Mouse (Mus musculus) heart, embryonic 12.5 days (tissue): Measurements from ENCODE around the gene A930033H14Rik. TPM values are rescaled to one million over a fixed set of nuclear protein-coding genes. Genes with fewer than 3 reads are reported as not detected.

ENCODE experiments used
- ATAC-seq: fragments of 200-750 bp; cut with Nextera tagmentation; 2 replicates; pipeline ENCODE4 v1.8.0; 2017; ENCODE audit warnings: moderate TSS enrichment, moderate library complexity; ENCODE audit not compliant: insufficient number of reproducible peaks, low FRiP score
- H3K27ac ChIP-seq: fragments of 300-500 bp; sonication (generic); 2 replicates; pipeline ENCODE4 v1.5.1; 2016; ENCODE audit warnings: mild to moderate bottlenecking, moderate library complexity; ENCODE audit not compliant: poor library complexity, severe bottlenecking
- H3K27me3 ChIP-seq: fragments of 300-500 bp; sonication (generic); replicated peaks from 2 replicates; pipeline ENCODE4 v1.6.1; 2016; ENCODE audit warnings: mild to moderate bottlenecking, moderate library complexity
- H3K36me3 ChIP-seq: fragments of 300-500 bp; sonication (generic); 2 replicates; pipeline ENCODE4 v1.6.1; 2016; ENCODE audit warnings: mild to moderate bottlenecking, moderate library complexity
- H3K4me1 ChIP-seq: fragments of 300-500 bp; sonication (generic); replicated peaks from 2 replicates; pipeline ENCODE4 v1.6.1; 2016; ENCODE audit warnings: mild to moderate bottlenecking
- H3K4me2 ChIP-seq: fragments of 300-500 bp; sonication (generic); 2 replicates; pipeline ENCODE4 v1.6.1; 2016; ENCODE audit warnings: mild to moderate bottlenecking, moderate library complexity
- H3K4me3 ChIP-seq: fragments of 300-500 bp; sonication (generic); 2 replicates; pipeline ENCODE4 v1.5.1; 2016; ENCODE audit warnings: mild to moderate bottlenecking
- H3K9ac ChIP-seq: fragments of 300-500 bp; sonication (generic); 2 replicates; pipeline ENCODE4 v1.6.1; 2016; ENCODE audit warnings: mild to moderate bottlenecking, moderate library complexity
- H3K9me3 ChIP-seq: fragments of 300-500 bp; sonication (generic); replicated peaks from 2 replicates; pipeline ENCODE4 v1.6.1; 2016; ENCODE audit warnings: mild to moderate bottlenecking, moderate library complexity
- WGBS: fragments of 180-500 bp; shearing (Covaris S2); methylation state at CpG from one replicate; pipeline ENCODE4 v1.1.7; 2016; 5-methylcytosine and 5-hydroxymethylcytosine counted together
- polyA plus RNA-seq: library from polyadenylated mRNA; unstranded; fragments of >200 nt; fragmentation: Nextera tagmentation; extraction: Ambion mirVana; gene quantifications from 2 replicates; pipeline ENCODE4 v1.2.1, GENCODE M21; 2016

A930033H14Rik gene
- polyA plus RNA-seq, 1 experiment from 2014 or later, result 1.9 TPM

- no peaks in the 10 kb centered on the region for H3K9me3 ChIP-seq
- H3K4me3 ChIP-seq, result peak overlapping the region; percentile 79
- 1% methylated on average over 21 of the region's 21 CpGs for WGBS
- peaks cover 26% of the 10 kb centered on the region for H3K4me1 ChIP-seq
- H3K9ac ChIP-seq, result peak overlapping the region; percentile 97
- H3K36me3 ChIP-seq, result peaks cover 24% of the 10 kb centered on the region
- H3K4me2 ChIP-seq, result peak overlapping the region; percentile 87
- H3K27me3 ChIP-seq, result no peaks in the 10 kb centered on the region
- peak; percentile 52 for ATAC-seq
- H3K27ac ChIP-seq, result peak overlapping the region; percentile 98
Measured at GRCm38 (mm10) chr10:69213451-69213877, 566 bp upstream of the A930033H14Rik start.

- peak overlapping the region; percentile 79 for H3K4me3 ChIP-seq
- peaks cover 17% of the 10 kb centered on the region for H3K4me1 ChIP-seq
- no peaks in the 10 kb centered on the region for H3K27me3 ChIP-seq
- H3K9me3 ChIP-seq, result no peaks in the 10 kb centered on the region
- no peak for ATAC-seq
- H3K27ac ChIP-seq, result peak overlapping the region; percentile 98
- H3K9ac ChIP-seq, result peak overlapping the region; percentile 97
- WGBS, result 3% methylated on average over 14 of the region's 14 CpGs
- H3K36me3 ChIP-seq, result peaks cover 17% of the 10 kb centered on the region
- H3K4me2 ChIP-seq, result peak overlapping the region; percentile 87
Measured at GRCm38 (mm10) chr10:69211976-69212375, 922 bp downstream of the A930033H14Rik start.

- Histone ChIP-seq H3K4me2 (peak overlapping the region; percentile 87), H3K9me3 (no peaks in the 10 kb centered on the region), H3K4me1 (peaks cover 17% of the 10 kb centered on the region), H3K27me3 (no peaks in the 10 kb centered on the region), H3K27ac (peak overlapping the region; percentile 98; the same call in 1 of the 2 replicates), H3K36me3 (peaks cover 16% of the 10 kb centered on the region), H3K9ac (peak overlapping the region; percentile 97), H3K4me3 (peak overlapping the region; percentile 79)
- no peak for ATAC-seq
- WGBS, result 49% methylated on average over 8 of the region's 8 CpGs
Measured at GRCm38 (mm10) chr10:69211560-69211959, 1.3 kb downstream of the A930033H14Rik start.

- Histone ChIP-seq H3K9me3 (no peaks in the 10 kb centered on the region), H3K4me1 (peaks cover 17% of the 10 kb centered on the region), H3K36me3 (peaks cover 13% of the 10 kb centered on the region), H3K4me3 (no peak overlapping the region), H3K27ac (no peak overlapping the region), H3K9ac (no peak overlapping the region), H3K27me3 (no peaks in the 10 kb centered on the region), H3K4me2 (no peak overlapping the region)
- ATAC-seq, result no peak
- 82% methylated on average over 5 of the region's 5 CpGs for WGBS
Measured at GRCm38 (mm10) chr10:69210659-69211058, 2.2 kb downstream of the A930033H14Rik start.

GRCm38 (mm10) chr10:69210006-69210405 is 2.9 kb downstream of the A930033H14Rik start:
- Histone ChIP-seq H3K27ac (no peak overlapping the region), H3K4me3 (no peak overlapping the region), H3K9me3 (no peaks in the 10 kb centered on the region), H3K9ac (no peak overlapping the region), H3K27me3 (no peaks in the 10 kb centered on the region), H3K4me1 (peaks cover 20% of the 10 kb centered on the region), H3K4me2 (no peak overlapping the region), H3K36me3 (peaks cover 13% of the 10 kb centered on the region)
- WGBS, result 93% methylated on average over 10 of the region's 10 CpGs
- no peak for ATAC-seq

- Histone ChIP-seq H3K27me3 (no peaks in the 10 kb centered on the region), H3K9ac (no peak overlapping the region), H3K4me3 (no peak overlapping the region), H3K4me1 (peaks cover 17% of the 10 kb centered on the region), H3K27ac (no peak overlapping the region), H3K9me3 (no peaks in the 10 kb centered on the region), H3K36me3 (peaks cover 13% of the 10 kb centered on the region), H3K4me2 (no peak overlapping the region)
- no peak for ATAC-seq
- 85% methylated on average over 3 of the region's 3 CpGs for WGBS
Measured at GRCm38 (mm10) chr10:69208705-69209104, 4.2 kb downstream of the A930033H14Rik start.

- Histone ChIP-seq H3K27me3 (no peaks in the 10 kb centered on the region), H3K36me3 (peaks cover 13% of the 10 kb centered on the region), H3K27ac (no peak overlapping the region), H3K4me1 (peaks cover 17% of the 10 kb centered on the region), H3K4me3 (no peak overlapping the region), H3K9me3 (no peaks in the 10 kb centered on the region), H3K4me2 (no peak overlapping the region), H3K9ac (no peak overlapping the region)
- 84% methylated on average over 15 of the region's 15 CpGs for WGBS
- no peak for ATAC-seq
Measured at GRCm38 (mm10) chr10:69207981-69208630, 4.8 kb downstream of the A930033H14Rik start.

- H3K27ac ChIP-seq, result no peak overlapping the region
- H3K27me3 ChIP-seq, result no peaks in the 10 kb centered on the region
- peaks cover 17% of the 10 kb centered on the region for H3K4me1 ChIP-seq
- H3K9ac ChIP-seq, result no peak overlapping the region
- ATAC-seq, result no peak
- 72% methylated on average over 7 of the region's 7 CpGs for WGBS
- peaks cover 13% of the 10 kb centered on the region for H3K36me3 ChIP-seq
- no peak overlapping the region for H3K4me2 ChIP-seq
- no peaks in the 10 kb centered on the region for H3K9me3 ChIP-seq
- no peak overlapping the region for H3K4me3 ChIP-seq
Measured at GRCm38 (mm10) chr10:69207481-69207880, 5.4 kb downstream of the A930033H14Rik start.

- H3K36me3 ChIP-seq, result peaks cover 13% of the 10 kb centered on the region
- 74% methylated on average over 6 of the region's 6 CpGs for WGBS
- no peak overlapping the region for H3K4me3 ChIP-seq
- no peak overlapping the region for H3K4me2 ChIP-seq
- H3K27ac ChIP-seq, result no peak overlapping the region
- H3K9me3 ChIP-seq, result no peaks in the 10 kb centered on the region
- peaks cover 8% of the 10 kb centered on the region for H3K4me1 ChIP-seq
- H3K27me3 ChIP-seq, result no peaks in the 10 kb centered on the region
- no peak overlapping the region for H3K9ac ChIP-seq
- ATAC-seq, result no peak
Measured at GRCm38 (mm10) chr10:69206081-69206480, 6.8 kb downstream of the A930033H14Rik start.

- no peaks in the 10 kb centered on the region for H3K9me3 ChIP-seq
- H3K36me3 ChIP-seq, result peaks cover 9% of the 10 kb centered on the region; the same call in 1 of the 2 replicates
- H3K4me2 ChIP-seq, result peak overlapping the region; percentile 26; the same call in 1 of the 2 replicates
- peak overlapping the region; percentile 51; the same call in 1 of the 2 replicates for H3K27ac ChIP-seq
- no peaks in the 10 kb centered on the region for H3K27me3 ChIP-seq
- H3K4me1 ChIP-seq, result peaks cover 8% of the 10 kb centered on the region
- no peak overlapping the region for H3K9ac ChIP-seq
- ATAC-seq, result peak; percentile 42; the same call in 1 of the 2 replicates
- no peak overlapping the region for H3K4me3 ChIP-seq
- WGBS, result 31% methylated on average over 8 of the region's 8 CpGs
Measured at GRCm38 (mm10) chr10:69204677-69205400, 8.1 kb downstream of the A930033H14Rik start.

- Histone ChIP-seq H3K27ac (no peak overlapping the region), H3K36me3 (no peaks in the 10 kb centered on the region), H3K4me1 (peaks cover 9% of the 10 kb centered on the region; the same call in 1 of the 2 replicates), H3K27me3 (no peaks in the 10 kb centered on the region), H3K9ac (no peak overlapping the region), H3K9me3 (no peaks in the 10 kb centered on the region), H3K4me2 (no peak overlapping the region), H3K4me3 (no peak overlapping the region)
- ATAC-seq, result no peak
- 84% methylated on average over 10 of the region's 10 CpGs for WGBS
Measured at GRCm38 (mm10) chr10:69193721-69194120, 19.2 kb downstream of the A930033H14Rik start.
